Mouse (Mus musculus) liver, embryonic 16.5 days (tissue): ENCODE data around the gene Card11. TPM values are rescaled to one million over a fixed set of nuclear protein-coding genes. Genes with fewer than 3 reads are reported as not detected.
A peak's percentile ranks its signal among the peaks of the same experiment; 100 is the strongest.

Source experiments
- ATAC-seq: fragments of 200-750 bp; cut with Nextera tagmentation; 2 replicates; pipeline ENCODE4 v1.8.0; 2017; ENCODE audit warnings: low read depth, mild to moderate bottlenecking, moderate number of reproducible peaks, moderate library complexity
- H3K27ac ChIP-seq: fragments of 300-500 bp; sonication (generic); 2 replicates; pipeline ENCODE4 v1.5.1; 2014; ENCODE audit warnings: mild to moderate bottlenecking, low read length
- H3K27me3 ChIP-seq: fragments of 300-500 bp; sonication (generic); 2 replicates; pipeline ENCODE4 v1.6.1; 2014; ENCODE audit warnings: low read depth, low read length, mixed read lengths; ENCODE audit not compliant: control insufficient read depth, insufficient read depth
- H3K36me3 ChIP-seq: fragments of 300-500 bp; sonication (generic); 2 replicates; pipeline ENCODE4 v1.6.1; 2014; ENCODE audit warnings: mild to moderate bottlenecking; ENCODE audit not compliant: control insufficient read depth, insufficient read depth
- H3K4me1 ChIP-seq: fragments of 300-500 bp; sonication (generic); 2 replicates; pipeline ENCODE4 v1.6.1; 2014; ENCODE audit warnings: low read depth, low read length, mixed read lengths; ENCODE audit not compliant: control insufficient read depth
- H3K4me2 ChIP-seq: fragments of 300-500 bp; sonication (generic); 2 replicates; pipeline ENCODE4 v1.6.1; 2014; ENCODE audit warnings: low read depth, low read length, mixed read lengths
- H3K4me3 ChIP-seq: fragments of 300-500 bp; sonication (generic); 2 replicates; pipeline ENCODE4 v1.5.1; 2014; ENCODE audit warnings: low read depth, mild to moderate bottlenecking, low read length
- H3K9ac ChIP-seq: fragments of 300-500 bp; sonication (generic); 2 replicates; pipeline ENCODE4 v1.6.1; 2014; ENCODE audit warnings: low read depth, low read length
- H3K9me3 ChIP-seq: fragments of 300-500 bp; sonication (generic); replicated peaks from 2 replicates; pipeline ENCODE4 v1.6.1; 2016; ENCODE audit warnings: low read length; ENCODE audit not compliant: control insufficient read depth
- WGBS: fragments of 180-500 bp; shearing (Covaris S2); extraction: QIAGEN DNeasy Blood & Tissue Kit; methylation state at CpG from one replicate; pipeline ENCODE4 v1.1.7; 2014; ENCODE audit not compliant: insufficient replicate concordance; 5-methylcytosine and 5-hydroxymethylcytosine counted together
- polyA plus RNA-seq: library from polyadenylated mRNA; unstranded; fragments of >200 nt; fragmentation: Nextera tagmentation; extraction: Ambion mirVana; gene quantifications from 2 replicates; pipeline ENCODE4 v1.2.1, GENCODE M21; 2015

Card11 gene
- polyA plus RNA-seq: 0.08 and 0.28 TPM in 2 replicates

GRCm38 (mm10) chr5:141000349-141000748, at the start of gene Card11:
TSS of gene Card11 (minus strand) at chr5:141000582.
- Histone ChIP-seq H3K4me3 (no peak within 1 kb of the TSS), H3K4me2 (no peak within 1 kb of the TSS), H3K9ac (no peak within 1 kb of the TSS), H3K27me3 (no peaks in the 10 kb centered on the region), H3K4me1 (no peaks in the 10 kb centered on the region), H3K27ac (no peak within 1 kb of the TSS), H3K36me3 (no peaks in the 10 kb centered on the region), H3K9me3 (no peaks in the 10 kb centered on the region)
- ATAC-seq: no peak
- WGBS: 15% methylated on average over 10 of the region's 10 CpGs

DNA sequence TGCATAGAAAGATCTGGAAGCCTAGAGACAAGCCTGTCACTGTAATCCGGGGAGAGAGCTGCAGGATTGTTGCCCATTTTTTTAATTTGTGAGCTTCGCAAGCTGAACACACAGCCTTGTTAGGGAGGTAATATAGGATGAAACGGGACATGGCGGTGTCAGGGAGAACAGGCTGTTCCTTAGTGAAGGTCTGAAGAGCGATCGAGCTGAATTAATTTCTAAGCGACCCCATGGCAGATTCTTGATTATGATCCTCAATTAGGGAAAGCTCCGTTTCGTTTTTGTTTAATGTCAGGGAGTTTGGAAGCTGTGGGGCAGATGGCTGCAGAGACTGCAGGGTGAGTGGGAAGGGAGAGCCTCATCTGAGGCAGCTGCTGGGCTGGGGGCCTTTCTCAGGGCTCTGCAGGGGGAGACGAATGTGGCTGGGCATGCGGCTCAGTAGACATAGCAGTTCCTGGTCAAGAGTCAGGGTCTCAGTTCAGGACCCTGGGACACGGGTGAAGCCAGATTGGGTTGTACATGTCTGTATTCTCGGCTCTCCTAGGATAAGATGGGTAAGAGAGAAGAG, 47.4 kb upstream of the Card11 start:
- H3K27ac ChIP-seq: no peak overlapping the region
- 67% methylated on average over 13 of the region's 13 CpGs for WGBS
- ATAC-seq: no peak

GRCm38 (mm10) chr5:141044976-141045375, 44.6 kb upstream of the Card11 start:
- H3K27ac ChIP-seq: no peak overlapping the region
- no peaks in the 10 kb centered on the region for H3K36me3 ChIP-seq
- H3K4me3 ChIP-seq: no peak overlapping the region
- no peak overlapping the region for H3K4me2 ChIP-seq
- no peaks in the 10 kb centered on the region for H3K4me1 ChIP-seq
- no peak for ATAC-seq
- no peak overlapping the region for H3K9ac ChIP-seq
- H3K9me3 ChIP-seq: no peaks in the 10 kb centered on the region
- no peaks in the 10 kb centered on the region for H3K27me3 ChIP-seq
- 28% methylated on average over 9 of the region's 9 CpGs for WGBS

More for the DNA sequence above, 47.4 kb upstream of the Card11 start:
- Histone ChIP-seq H3K36me3 (no peaks in the 10 kb centered on the region), H3K27me3 (no peaks in the 10 kb centered on the region), H3K4me3 (no peak overlapping the region), H3K9ac (no peak overlapping the region), H3K9me3 (0 out of 2 replicates have a peak, but pooled peaks cover 2% of the 10 kb centered on the region), H3K4me2 (no peak overlapping the region), H3K4me1 (no peaks in the 10 kb centered on the region)

DNA sequence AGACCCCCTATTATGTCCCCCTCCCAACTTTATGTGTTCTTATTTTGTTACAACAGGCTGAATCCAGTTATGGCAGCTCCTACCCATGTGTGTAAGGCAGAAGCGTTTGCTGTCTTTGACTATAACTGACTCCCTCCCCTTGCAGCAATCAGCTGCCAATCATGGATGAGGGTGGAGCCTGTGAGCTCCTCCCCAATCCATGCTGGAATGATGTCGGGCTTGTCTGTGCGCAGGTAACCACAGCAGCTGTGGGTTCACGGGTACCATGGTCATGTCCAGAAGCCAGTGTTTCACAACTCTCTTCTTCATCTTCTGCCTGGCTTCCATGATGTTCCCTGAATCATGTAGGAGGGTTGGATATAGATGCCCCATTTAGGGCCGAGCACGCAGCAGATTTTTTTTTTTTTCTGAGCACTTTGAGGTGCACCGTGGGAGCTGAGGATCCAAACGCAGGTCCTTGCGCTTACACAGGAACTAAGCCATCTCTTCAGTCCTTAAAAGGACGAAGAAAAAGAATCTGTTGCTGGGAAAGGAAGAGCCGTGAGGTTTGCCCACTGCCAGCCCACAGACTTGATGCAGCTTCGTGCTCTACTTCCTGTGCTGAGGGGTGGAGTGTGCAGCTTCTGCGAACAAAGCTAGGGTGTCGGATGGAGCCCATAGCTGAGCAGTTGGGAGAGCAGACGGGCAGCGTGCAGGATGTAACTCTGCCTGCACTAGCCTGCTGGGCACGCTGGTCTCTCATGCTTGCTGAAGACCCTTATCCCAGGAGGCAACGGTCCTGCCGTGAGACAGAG, 43.5 kb upstream of the Card11 start:
- 0 out of 2 replicates have a peak overlapping the region, but pooled peaks have one; percentile 1 for H3K4me2 ChIP-seq

DNA sequence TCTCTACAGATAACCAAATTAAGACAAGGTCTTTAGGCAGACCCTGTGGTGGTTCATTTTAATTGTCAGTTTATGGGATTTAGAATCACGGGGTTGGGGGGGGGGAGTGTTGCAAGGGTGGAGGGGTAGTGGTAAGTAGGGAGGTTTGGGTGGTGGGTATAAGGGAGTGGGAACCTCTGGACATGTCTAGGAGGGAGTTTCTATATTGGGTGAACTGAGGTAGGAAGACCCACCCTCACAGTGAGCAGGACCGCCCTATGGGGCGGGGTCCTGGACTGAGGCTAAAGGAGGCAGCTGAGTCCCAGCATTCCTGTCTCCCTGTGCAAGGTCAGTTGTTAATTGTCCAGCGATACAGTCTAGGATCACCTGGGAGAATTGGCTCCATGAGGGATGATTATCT, 42.0 kb upstream of the Card11 start:
- no peak for ATAC-seq
- H3K9me3 ChIP-seq: no peaks in the 10 kb centered on the region
- no peak overlapping the region for H3K4me3 ChIP-seq
- H3K4me1 ChIP-seq: no peaks in the 10 kb centered on the region
- H3K27ac ChIP-seq: no peak overlapping the region
- no peaks in the 10 kb centered on the region for H3K27me3 ChIP-seq
- H3K4me2 ChIP-seq: no peak overlapping the region
- H3K36me3 ChIP-seq: no peaks in the 10 kb centered on the region
- H3K9ac ChIP-seq: no peak overlapping the region
- WGBS: 57% methylated on average over 4 of the region's 4 CpGs

More for the DNA sequence above, 43.5 kb upstream of the Card11 start:
- no peak overlapping the region for H3K9ac ChIP-seq
- H3K27me3 ChIP-seq: no peaks in the 10 kb centered on the region
- WGBS: 17% methylated on average over 19 of the region's 19 CpGs
- no peak overlapping the region for H3K4me3 ChIP-seq
- no peaks in the 10 kb centered on the region for H3K9me3 ChIP-seq
- H3K27ac ChIP-seq: no peak overlapping the region
- ATAC-seq: no peak
- no peaks in the 10 kb centered on the region for H3K36me3 ChIP-seq
- H3K4me1 ChIP-seq: no peaks in the 10 kb centered on the region

GRCm38 (mm10) chr5:141040846-141041245, 40.5 kb upstream of the Card11 start:
- no peaks in the 10 kb centered on the region for H3K36me3 ChIP-seq
- no peak for ATAC-seq
- H3K9me3 ChIP-seq: no peaks in the 10 kb centered on the region
- no peak overlapping the region for H3K9ac ChIP-seq
- no peaks in the 10 kb centered on the region for H3K27me3 ChIP-seq
- no peak overlapping the region for H3K4me2 ChIP-seq
- no peak overlapping the region for H3K4me3 ChIP-seq
- WGBS: 44% methylated on average over 9 of the region's 9 CpGs
- H3K27ac ChIP-seq: no peak overlapping the region
- no peaks in the 10 kb centered on the region for H3K4me1 ChIP-seq

DNA sequence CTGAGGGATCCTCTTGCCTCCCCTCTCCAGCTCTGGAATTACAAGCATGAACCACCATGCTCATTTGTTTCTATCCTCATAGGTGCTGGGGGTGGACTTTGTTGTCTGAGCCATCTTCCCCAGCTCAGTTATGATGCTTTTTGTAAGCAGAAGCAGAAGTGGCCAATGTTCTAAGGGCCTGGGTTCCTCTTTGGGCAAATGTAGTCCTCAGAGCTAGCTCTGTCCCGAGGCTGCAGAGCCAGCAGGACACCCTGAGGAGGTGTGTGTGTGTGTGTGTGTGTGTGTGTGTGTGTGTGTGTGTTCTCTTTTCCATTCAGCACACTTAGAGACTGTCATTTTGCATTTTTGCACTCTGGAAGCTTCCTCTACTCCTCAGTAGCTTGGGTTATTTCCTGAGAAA, 38.0 kb upstream of the Card11 start:
- 5% methylated on average over 1 of the region's 1 CpGs for WGBS
- Histone ChIP-seq H3K4me3 (no peak overlapping the region), H3K36me3 (no peaks in the 10 kb centered on the region)

DNA sequence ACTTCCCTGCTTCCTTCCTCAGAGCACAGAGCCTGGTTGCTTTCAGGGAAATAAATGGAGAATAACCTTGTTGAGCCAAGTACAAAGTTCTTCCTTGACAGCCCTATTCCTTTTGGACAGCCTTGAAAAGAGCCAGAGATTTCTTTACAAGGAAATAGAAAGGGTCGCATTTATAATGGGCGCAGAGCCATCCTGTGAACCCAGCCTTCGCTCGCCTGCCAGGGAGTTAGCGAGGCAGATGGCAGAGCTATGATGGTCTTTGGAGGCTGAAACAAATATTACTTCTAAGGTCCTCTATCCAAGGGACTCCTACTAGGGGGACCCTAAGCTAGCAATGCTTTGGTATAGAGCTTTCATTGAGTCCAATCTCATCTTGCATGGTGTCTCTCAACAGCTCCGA, 35.0 kb upstream of the Card11 start:
- Histone ChIP-seq H3K4me3 (no peak overlapping the region), H3K27me3 (no peaks in the 10 kb centered on the region), H3K9me3 (no peaks in the 10 kb centered on the region), H3K36me3 (no peaks in the 10 kb centered on the region), H3K4me1 (no peaks in the 10 kb centered on the region), H3K9ac (no peak overlapping the region), H3K27ac (no peak overlapping the region), H3K4me2 (no peak overlapping the region)
- no peak for ATAC-seq
- WGBS: 77% methylated on average over 6 of the region's 6 CpGs

More for the DNA sequence above, 38.0 kb upstream of the Card11 start:
- H3K9me3 ChIP-seq: no peaks in the 10 kb centered on the region
- H3K9ac ChIP-seq: no peak overlapping the region
- ATAC-seq: no peak
- no peaks in the 10 kb centered on the region for H3K27me3 ChIP-seq
- H3K27ac ChIP-seq: no peak overlapping the region
- no peaks in the 10 kb centered on the region for H3K4me1 ChIP-seq
- H3K4me2 ChIP-seq: no peak overlapping the region

- Histone ChIP-seq H3K4me2 (no peak overlapping the region), H3K9ac (no peak overlapping the region), H3K36me3 (no peaks in the 10 kb centered on the region), H3K27ac (no peak overlapping the region), H3K9me3 (no peaks in the 10 kb centered on the region), H3K4me1 (no peaks in the 10 kb centered on the region), H3K27me3 (no peaks in the 10 kb centered on the region), H3K4me3 (no peak overlapping the region)
- no peak for ATAC-seq
- 56% methylated on average over 3 of the region's 3 CpGs for WGBS
Observed at GRCm38 (mm10) chr5:141034301-141034700, 33.9 kb upstream of the Card11 start.
